Mouse (Mus musculus) ovary, postnatal 10 days (tissue): Measurements from ENCODE around the gene Tnip1.

ENCODE experiments used
- DNase-seq: peaks from one replicate; pipeline ENCODE4 v3.0.0; 2022; ENCODE audit warnings: low spot score

Gene Tnip1

DNA sequence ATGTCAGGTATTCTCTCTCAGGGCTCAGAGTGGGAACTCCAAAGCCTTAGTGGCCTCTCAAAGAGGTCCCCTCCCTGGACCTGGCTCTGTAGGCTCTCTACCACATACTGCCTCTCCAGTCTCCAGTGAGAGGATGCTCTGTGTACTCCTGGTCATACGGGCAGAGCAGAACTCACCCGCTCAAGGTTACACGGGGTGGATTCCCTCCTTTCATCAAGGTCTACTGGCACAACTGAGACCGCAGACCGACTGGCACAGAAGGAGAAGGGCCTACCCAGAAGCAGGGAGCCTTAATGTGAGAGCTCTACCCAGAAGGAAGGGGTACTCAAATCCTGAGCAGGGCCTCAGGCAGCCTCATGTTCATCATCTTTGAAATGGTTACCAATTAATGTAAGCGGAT, 30.2 kb downstream of the Tnip1 start:
- no peak for DNase-seq

GRCm38 (mm10) chr11:54931405-54932093, 31.2 kb downstream of the Tnip1 start:
- no peak for DNase-seq

GRCm38 (mm10) chr11:54930318-54930979, 32.3 kb downstream of the Tnip1 start:
- no peak for DNase-seq

- DNase-seq, result no peak
Observed at GRCm38 (mm10) chr11:54929744-54930143, 33.0 kb downstream of the Tnip1 start.

- no peak for DNase-seq
Observed at GRCm38 (mm10) chr11:54929290-54929689, 33.4 kb downstream of the Tnip1 start.

DNA sequence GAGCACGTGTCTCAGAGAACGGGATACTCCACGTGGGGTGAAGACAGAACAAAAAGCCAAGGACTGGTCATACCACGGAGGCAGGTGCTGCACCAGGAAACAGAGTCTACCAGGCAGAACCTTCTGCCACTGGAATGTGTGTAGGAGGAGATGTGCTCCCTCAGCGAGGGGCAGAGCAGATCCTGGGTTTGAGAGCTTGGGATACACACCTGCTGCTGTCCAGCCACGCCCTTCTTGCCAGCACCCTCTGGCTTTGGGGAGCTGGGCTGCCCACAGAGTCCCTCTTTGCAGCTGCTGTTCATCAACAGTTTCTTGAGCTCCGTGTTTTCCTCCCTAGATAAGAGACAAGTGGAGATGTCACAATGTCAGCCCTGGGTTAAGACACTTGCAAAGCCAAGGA, 33.8 kb downstream of the Tnip1 start:
- DNase-seq, result no peak

- no peak for DNase-seq
Observed at GRCm38 (mm10) chr11:54928219-54928618, 34.5 kb downstream of the Tnip1 start.

DNA sequence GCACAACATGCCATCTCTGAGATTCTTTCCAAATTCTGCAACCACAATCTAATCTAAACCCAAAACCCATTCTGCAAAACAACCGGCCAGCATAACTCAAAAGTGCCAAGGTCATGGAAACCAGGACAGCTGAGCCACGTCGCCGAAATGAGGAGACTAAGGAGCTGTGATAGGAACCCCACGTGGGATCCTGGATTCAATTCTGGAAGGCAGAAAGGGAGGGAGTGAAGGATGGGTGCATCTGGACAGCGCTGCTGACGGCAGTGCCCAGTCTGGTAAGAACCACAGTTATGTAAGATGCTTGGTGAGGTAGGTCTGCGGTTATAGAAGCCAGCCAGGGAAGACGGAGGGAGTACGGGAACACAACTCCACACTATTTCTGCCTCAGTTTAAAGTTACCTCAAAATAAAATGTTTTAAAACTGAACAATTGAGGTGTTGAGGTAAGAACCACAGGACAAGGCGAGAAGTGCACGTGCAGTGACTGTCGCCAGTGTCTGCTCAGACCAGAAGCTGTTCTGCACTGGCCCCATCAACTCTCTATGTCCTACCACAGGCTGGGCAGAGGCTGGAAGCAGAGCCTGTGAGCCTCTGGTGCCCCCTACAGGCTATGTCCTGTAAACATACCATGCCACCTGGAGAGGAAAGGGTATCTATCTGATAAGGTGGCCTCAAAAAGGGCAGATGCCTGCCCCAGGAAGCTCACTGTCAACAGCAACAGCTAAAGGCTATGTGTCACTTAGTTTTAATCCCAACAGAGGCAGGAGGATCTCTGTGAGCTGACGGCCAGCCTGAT, 35.2 kb downstream of the Tnip1 start:
- no peak for DNase-seq

DNA sequence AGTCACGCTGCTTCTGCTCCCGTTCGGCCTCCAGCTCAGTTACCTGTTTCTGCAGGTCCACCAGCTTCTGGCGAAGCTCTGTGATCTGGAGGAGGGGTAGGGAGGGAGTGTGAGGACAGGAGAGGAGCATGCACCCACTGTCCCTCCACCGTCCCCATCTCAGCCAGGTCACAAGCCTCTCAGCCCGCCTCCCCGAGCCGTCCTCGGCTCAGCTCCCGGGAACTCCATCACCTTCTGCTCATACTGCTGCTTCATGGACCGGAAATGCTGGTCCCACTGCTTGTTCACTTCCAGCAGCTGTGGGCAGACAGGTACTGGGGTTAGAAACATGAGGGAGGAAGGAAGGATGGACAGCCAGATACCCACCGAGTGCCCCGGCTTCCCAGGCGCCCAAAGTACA, 38.6 kb downstream of the Tnip1 start:
- no peak for DNase-seq

DNA sequence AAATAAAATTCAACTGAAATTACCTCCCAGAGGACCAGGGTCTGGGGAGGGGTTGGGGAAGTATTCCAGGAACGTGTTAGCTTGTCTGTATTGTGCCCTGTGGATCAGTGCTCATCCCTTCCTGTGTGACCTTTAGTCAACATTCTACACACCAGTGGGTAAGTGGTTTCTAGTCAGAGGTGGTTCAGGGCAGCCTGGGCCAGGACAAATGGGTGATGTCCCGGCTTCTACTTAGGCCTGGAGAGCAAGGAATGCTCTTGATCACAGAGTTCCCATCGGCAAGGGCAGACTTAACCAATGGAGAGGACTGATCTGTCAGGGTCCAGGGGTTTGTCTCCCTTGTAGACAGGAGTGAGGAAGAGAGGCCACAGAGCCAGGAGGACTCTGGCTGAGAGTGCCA, 40.2 kb downstream of the Tnip1 start:
- no peak for DNase-seq

- DNase-seq, result no peak
Observed at GRCm38 (mm10) chr11:54921798-54922197, 40.9 kb downstream of the Tnip1 start.

GRCm38 (mm10) chr11:54920973-54921580, 41.6 kb downstream of the Tnip1 start:
- DNase-seq, result no peak

DNA sequence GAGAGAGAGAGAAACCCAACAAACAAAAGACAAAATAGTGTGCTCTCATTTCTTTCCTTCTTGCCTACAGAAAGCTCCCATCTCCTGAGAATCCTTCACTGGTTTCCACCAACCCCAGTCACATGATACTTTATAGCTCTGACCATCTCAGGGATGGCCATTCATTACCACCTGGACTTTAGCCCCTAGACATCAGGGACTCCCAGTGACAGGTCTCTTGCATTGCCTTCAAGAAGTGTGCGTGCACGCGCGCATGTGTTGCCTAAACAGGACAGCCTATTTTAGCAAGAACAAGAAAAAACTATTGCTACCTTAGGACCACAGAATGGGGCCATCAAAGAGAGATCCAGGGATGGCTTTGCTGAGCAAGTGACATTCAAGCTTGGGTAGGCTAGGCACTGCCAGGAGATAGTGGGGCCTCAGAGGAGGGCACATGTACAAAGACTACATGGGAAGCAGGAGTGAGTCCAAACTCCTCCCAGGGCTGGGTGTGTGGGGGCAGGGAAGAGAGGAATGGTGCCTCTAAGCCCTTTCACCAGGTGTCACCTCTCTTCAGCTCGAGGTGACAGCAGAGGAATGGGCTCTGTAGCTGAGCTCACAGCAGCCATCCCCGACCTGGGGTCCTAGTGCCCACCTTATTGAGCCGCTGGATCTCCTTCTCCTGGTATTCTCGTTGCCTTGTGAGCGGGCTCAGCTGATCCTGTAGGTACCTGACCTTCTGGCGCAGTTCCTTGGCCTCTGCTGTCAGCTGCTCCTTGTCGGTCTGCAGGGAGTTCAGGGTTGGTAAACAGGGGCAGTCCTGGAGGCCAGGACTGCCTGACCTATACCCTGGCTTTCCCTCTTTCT, 42.4 kb downstream of the Tnip1 start:
- DNase-seq, result no peak

DNA sequence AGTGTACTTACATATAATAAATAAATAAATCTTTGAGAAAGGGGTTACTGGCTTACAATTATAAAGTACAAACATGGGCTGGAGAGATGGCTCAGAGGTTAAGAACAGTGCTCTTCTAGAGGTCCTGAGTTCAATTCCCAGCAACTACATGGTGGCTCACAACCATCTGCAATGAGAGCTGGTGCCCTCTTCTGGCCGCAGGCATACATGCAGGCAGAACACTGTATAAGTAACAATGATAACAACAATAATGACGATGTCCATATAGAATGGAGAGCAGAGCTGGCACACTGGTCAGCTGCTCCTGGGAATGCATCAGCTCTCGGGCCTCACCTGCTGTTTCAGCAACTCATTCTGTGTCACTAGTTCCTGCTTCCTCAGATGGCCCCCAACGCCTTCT, 44.4 kb downstream of the Tnip1 start:
- no peak for DNase-seq

DNA sequence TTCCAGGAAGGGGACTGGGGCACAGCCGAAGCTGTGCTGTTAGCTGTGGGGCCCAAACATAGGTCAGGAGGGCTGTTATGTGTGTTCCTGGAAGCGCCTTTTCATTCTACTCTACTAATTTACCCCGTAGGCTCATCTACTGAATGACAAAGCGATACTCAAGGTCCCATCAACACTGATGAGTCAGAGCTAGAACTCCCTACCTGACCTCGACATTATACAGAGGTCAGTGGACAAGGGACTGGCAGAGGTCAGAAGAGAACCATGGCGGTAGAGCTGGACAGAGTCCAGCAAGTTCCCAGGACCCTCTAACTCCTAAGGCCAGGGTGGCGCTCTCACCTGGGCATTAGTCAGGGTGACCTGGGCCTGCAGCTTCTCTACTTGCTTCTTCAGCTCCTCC, 45.3 kb downstream of the Tnip1 start:
- no peak for DNase-seq

- no peak for DNase-seq
Observed at GRCm38 (mm10) chr11:54913841-54914240, 48.9 kb downstream of the Tnip1 start.

DNA sequence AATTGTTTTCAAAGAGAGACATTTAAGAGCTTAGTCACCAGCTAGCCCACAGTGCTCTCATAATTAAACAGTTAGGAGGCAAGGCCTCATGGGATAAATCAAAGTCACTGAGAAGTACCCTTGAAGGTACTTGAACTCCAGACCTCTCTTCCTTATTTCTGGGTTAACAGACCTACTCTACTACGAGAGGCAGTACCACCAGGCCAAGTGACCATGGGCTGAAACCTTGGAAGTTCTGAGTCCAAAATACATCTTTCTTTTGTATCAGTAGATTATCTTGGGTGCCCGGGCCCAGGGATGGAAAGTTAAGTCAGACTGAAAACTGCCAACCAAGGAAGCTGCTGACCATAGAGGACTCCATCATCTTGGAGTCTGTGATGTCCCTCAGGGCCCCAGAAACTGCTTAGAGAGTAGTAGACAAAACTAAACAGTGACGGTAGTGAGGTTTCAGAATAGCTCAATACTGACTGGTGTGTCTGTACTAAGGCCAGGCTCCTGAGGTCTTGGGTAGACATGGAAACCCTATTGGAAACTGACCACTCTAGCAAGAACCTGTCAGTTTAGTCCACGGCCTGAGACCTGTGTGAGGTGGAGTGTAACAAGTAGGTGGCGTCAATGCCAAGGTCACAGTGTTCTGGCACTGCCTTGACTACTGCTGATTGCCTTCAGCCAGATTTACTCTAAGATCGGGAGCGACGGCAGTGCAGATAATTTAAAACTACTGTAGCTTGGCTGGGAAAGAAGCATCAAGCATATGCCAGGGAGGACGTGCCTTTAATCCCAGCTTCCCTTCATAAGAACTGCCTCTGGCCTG, 50.0 kb downstream of the Tnip1 start:
- no peak for DNase-seq

GRCm38 (mm10) chr11:54911671-54912502, 50.8 kb downstream of the Tnip1 start:
- no peak for DNase-seq

DNA sequence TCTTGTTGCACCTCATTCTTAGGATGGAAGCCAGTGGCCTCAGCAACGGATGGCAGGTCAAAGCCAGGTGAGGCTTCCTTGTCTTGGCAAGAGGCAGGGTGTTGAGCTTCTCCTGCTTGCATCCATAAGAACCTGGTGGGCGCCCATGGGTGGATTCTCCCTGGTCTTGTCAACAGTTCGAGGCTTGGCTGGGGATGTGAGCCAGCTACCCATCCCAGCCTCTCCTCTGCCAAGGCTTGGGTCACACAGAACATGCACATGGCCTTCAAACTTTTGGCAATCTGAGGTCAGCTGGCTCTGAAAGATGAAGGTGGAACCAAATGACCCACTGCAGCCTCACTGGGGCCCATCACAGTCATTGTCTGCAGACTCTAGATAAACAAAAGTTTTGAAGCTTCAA, 51.5 kb downstream of the Tnip1 start:
- no peak for DNase-seq

GRCm38 (mm10) chr11:54910081-54910665, 52.5 kb downstream of the Tnip1 start:
- no peak for DNase-seq
